Mouse (Mus musculus) testis, adult 2 months (tissue): ENCODE measurements around the gene Ppp2r5b.

Experiments used
- CTCF ChIP-seq: fragments of 200-500 bp; IDR thresholded peaks from 2 replicates; pipeline ENCODE4 v1.5.1; 2012; ENCODE audit warnings: low read depth, mild to moderate bottlenecking, inconsistent platforms, low read length, moderate library complexity; ENCODE audit not compliant: control insufficient read depth, insufficient read depth, insufficient replicate concordance
- POLR2A ChIP-seq: fragments of 200-500 bp; IDR thresholded peaks from 2 replicates; pipeline ENCODE4 v1.6.1; 2012; ENCODE audit warnings: low read depth, mild to moderate bottlenecking, inconsistent platforms, low read length, moderate library complexity; ENCODE audit not compliant: control insufficient read depth

DNA sequence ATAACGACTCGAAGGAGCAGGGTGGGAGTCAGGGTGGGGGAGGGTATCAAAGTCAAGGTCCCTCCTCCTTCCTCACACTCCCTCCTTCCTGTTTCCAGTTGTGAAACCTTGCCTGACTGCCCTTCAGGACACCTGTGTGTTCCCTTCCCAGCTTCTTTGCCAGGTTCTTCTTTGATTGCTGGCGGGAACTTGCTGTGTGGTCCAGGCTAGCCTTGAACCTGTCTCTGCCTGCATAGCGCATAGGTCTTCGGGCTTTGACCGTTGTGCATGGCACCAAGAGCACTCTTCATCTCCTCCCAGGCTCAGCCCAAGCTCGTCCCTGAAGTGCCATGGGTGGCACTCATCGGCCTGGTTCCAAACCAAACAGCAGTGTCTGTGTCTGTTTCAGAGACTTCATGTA is 29.3 kb upstream of the Ppp2r5b start:
- no peak for TF ChIP-seq CTCF
- no peak for TF ChIP-seq POLR2A
